Mouse (Mus musculus): ENCODE measurements at regions not wholly inside any gene's neighbourhood (a gene's known extent, or its start where the extent isn't known, plus 50 kb on each side); places are given as distances from the start of the nearest gene placed in this dataset.
"Not testable (repeated sequence)": the region's sequence is repeated elsewhere in the genome, so short reads cannot be mapped to it uniquely, and the experiment has no call there.

DNA sequence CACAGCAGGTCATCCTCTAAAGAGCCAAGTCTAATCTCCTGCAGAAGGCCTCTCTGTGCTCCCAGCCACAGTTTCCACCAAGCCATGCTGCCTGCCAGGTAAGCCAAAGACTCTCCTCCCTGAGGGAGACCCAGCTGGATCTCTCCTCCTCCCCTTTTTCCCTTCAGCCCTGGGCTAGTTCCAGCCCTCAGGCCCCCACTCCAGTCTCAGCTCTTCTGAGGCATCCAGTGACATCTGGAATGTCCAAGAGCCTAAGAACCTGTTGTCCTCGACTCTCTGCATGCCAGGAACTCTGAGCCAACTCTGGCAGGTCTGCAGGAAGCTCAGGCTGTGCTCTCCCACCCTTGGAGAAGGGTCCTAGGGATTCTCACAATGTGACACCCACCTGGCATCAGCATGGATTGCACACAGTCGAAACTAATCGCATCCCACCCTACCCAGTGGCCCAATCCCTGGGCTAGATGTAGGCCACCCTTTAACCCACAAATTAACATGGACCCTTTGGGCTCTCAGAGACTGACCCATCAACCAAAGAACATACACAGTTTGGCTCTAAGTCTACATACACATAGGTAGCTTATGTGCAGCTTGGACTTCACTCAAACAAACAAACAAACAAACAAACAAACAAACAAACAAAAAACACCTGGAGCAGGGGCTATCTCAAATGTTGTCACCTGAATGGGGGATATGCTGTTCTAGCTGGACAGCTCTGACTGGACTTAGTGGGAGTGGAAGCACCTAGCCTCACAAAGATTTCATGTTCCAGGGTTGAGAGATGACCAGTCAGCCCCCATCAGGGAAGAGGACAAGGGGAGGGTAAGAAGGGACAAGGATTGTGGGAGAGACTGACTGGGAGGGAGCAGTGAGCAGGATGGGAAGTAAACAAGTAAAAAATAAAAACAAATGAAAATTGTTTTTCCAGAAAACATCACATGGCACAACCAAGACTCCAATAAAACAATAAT is 57.9 kb upstream of the Zfp709 start:
- not testable (repeated sequence) for DNase-seq (ENCODE audit: low spot score in 2 of 2)

DNA sequence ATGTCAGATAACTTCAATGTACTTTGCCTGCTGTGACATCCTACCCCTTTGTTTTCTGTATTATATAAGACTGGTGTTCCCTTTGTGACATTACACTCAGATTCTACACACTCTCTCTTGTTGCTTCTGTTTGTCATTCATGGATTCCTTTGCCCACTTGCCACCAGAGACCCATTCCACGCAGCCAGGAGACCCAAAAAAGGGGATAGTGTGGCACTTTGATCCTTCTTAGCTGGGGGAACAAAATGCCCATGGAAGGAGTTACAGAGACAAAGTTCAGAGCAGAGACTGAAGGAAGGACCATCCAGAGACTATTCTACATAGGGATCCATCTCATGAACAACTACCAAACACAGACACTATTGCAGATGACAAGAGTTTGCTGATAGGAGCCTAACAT is 59.1 kb upstream of the Zfp709 start:
- DNase-seq (ENCODE audit: low spot score in 2 of 2); H3K4me3 ChIP-seq; H3K27ac ChIP-seq: not testable (repeated sequence)

More for the DNA sequence above, 57.9 kb upstream of the Zfp709 start:
- not testable (repeated sequence) for H3K4me3 ChIP-seq, H3K27ac ChIP-seq

DNA sequence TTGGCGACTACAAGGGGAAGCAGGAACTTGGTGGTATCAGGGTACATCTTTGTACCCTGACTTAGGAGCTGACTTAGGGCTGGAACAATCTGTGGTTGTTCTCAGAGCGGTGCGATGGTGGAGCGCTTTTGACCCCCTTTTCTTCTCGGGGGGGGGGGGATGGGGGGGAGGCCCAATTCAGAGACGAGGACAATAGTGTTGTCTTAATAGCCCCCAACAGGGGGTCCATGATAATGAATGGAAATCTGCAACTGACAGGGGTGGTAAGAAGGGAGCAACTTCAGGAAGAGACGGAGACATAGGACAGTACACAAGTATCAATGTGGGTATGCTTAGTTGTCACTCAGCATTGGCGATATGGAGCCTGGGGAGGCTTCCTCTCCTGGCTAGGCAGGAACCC is 61.9 kb upstream of the Zfp709 start:
- H3K27ac ChIP-seq; H3K4me3 ChIP-seq; DNase-seq (ENCODE audit: low spot score in 2 of 2): not testable (repeated sequence)

DNA sequence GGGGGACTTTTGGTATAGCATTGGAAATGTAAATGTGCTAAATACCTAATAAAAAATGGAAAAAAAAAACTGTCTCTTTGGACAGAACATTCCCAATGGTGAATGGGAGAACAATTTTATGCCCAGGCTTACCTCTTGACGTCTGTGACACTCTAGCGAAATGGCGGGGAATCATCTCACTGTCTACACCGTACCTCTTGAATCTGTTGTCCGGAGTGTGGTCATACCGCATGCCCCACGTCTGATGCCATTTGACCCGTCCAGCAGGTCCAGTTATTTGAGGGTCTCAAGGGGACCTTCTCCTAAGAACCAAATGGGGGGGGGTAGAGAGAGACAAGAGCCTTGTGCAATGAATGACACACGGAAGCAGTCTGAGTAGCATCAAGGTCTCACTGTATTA is 62.4 kb upstream of the Zfp709 start:
- not testable (repeated sequence) for H3K4me3 ChIP-seq; DNase-seq (ENCODE audit: low spot score in 2 of 2); H3K27ac ChIP-seq

DNA sequence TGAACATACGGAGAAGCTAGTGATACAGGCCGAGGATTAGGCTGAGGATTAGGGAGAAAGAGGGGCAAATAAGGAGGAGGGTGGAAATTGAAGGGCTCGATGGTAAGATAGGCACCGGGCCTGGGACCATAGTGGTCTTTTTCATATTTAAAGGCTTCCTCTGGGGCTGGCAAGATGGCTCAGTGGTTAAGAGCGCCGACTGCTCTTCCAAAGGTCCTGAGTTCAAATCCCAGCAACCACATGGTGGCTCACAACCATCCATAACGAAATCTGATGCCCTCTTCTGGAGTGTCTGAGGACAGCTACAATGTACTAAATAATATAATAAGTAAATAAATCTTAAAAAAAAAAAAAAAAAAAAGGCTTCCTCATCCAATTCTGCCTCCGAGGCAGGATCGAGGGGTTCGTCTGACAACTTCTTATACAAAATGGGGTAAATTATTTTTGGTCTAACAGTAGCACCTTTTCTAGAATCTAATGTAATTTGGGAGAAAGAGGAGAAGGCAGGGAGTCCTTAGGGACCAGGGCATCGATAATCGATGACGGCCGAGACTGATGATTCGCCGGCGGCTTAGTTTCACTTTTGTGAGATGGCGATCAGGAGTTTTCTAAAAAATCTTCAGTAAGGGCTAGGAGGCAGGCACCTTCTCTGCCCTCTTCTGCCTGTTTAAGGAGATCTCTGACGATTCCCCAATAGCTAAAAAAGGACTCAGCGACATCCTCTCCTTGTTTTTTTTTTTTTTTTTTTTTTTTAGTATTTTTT is 65.4 kb upstream of the Zfp709 start:
- H3K4me3 ChIP-seq; DNase-seq (ENCODE audit: low spot score in 2 of 2); H3K27ac ChIP-seq: not testable (repeated sequence)

DNA sequence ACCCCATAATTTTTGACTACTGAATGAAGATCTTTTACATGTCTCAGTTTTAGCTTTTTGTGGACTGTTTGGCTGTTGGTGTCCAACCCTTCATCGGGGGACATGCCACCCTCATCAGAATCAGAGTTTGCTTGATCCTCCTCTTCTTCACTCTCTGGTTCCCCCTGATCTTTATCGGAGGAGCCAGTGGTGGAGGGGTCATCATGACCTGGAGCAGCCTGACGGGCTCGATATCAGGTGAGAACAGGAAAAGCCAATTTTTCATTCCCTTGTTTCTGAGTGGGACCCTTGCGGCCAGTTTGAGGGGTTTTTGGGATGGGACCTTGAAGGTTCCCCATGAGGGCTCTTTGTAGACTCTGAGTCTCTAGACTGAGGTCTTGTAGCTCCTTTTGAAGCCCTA is 66.0 kb upstream of the Zfp709 start:
- not testable (repeated sequence) for DNase-seq (ENCODE audit: low spot score in 2 of 2); H3K27ac ChIP-seq; H3K4me3 ChIP-seq

DNA sequence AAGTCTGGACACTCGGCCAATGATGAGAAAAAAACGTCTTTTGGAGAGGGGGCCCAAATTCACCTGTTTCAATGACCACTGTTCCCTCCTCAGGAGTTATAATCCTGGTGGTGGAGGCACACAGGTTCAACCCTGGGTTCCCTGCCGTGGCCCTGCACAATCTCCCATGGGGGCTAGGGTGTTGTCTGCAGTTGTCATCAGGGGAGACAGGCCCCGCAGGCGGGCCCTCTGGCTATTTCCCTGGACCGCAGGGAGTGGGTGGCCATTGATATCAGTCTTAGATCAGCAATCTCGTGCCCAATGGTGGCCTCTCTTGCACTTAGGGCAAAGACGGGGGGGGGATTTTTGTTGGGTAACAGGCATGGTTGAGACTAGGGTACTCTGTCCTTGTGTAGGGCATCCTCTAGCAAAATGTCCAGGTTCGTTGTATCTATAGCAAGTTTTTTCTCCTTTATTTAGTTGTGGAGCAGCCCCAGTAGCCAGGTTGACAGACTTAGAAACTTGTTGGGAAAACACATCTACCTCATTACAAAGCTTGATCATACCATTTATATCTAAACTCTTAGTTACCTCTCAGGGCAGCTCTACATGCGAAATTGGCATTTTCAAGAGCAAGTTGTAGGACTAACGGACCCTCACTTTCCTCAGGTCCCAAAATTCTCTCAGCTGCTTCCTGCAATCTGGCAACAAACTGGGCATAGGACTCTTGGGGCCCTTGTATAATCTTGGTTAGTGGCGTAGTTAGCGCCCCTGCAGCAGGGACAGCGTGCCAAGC is 66.9 kb upstream of the Zfp709 start:
- H3K27ac ChIP-seq; H3K4me3 ChIP-seq; DNase-seq (ENCODE audit: low spot score in 2 of 2): not testable (repeated sequence)

DNA sequence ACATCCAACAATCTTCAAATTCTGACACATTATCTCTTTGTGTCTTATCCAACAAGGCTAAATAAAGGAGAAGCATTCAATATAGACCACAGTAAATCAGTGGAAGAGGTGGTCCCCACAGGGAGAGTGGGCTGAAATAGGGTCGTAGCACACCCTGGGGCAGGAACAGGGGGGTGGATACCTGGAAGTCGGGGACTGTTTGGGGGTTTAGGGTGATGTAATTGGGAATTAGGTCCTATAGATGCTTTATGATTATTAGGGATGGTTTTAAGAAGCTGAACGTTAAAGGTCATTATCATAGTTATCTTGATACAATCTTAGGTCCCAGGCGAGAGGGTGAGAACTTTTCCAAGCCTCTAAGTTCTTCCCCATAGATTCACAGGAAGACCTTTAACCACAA is 67.9 kb upstream of the Zfp709 start:
- not testable (repeated sequence) for DNase-seq (ENCODE audit: low spot score in 2 of 2); H3K27ac ChIP-seq; H3K4me3 ChIP-seq

DNA sequence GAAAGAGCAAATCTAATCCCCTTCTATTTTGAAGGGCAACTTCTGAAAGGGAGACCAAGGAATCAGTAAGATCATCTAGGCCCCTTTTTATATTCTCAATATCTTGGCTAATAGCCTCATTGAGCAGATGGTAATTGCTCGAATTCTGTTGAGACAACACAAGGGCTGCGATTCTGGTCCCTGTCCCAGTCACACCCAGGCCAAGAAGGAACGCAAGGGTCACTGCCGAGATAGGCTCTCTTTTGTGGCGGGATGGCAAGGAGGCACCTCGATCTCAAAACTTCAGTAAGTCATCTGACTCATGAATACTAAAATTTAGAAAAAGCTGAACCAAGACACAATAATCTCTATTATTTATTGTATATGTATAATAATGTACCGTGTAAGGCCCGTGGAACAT is 68.6 kb upstream of the Zfp709 start:
- H3K4me3 ChIP-seq; H3K27ac ChIP-seq; DNase-seq (ENCODE audit: low spot score in 2 of 2): not testable (repeated sequence)

DNA sequence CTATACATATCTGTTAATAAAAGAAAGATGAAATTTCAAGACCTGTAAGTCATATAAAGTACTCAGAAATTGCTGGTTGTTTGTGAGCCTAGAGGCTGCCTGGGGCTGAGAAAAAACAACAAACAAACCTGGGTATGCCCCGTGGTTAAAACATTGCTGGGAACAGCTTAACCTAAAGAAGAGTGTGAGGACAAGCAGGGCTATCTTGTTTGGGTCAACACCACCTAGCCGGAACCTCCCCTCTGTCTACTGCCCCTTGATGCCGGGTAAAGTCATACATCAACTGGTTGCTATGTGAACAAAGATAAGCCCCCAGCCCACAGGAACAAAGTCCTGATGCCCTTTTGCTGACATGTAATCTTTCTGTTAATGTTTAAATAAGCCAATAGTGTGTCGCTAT is 74.0 kb upstream of the Zfp709 start:
- H3K27ac ChIP-seq; DNase-seq (ENCODE audit: low spot score in 2 of 2); H3K4me3 ChIP-seq: not testable (repeated sequence)

DNA sequence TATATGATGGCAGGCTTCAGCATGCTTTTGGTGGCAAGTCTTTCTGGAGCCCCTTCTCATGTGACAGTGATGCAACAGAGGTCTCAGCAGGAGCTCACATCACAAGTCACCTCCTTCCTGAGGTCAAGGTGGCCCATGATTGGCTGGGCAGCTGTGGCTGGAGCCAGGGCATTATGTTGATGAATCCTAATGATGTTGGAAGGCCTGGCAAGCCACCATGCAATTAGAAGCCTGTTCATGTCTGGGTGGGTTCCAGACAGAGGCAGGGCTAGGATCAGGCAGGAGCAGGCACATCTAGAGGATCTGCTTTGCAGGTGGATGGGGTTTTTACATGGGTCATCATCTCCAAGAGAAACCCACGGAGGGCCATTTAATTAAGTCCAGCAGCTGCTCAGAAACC is 77.2 kb upstream of the Zfp709 start:
- not testable (repeated sequence) for DNase-seq (ENCODE audit: low spot score in 2 of 2); H3K27ac ChIP-seq; H3K4me3 ChIP-seq

DNA sequence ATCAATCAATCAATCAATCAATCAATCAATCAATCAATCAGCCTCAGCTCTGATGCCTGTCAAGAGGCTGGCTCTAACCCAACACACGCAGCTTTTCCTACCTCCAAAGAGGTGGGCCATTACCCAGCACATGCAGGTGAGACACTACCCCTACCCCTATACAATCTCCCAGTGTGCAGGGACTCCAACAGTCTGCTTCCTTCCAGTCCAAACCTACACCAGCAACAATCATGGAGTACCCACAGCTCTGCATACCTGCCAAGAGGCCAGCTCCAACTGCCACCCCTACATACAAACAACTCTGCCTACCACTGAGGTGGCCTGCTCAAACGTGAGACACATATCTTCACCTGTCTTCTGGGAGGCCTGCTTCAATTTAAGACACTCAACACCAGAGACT is 76.7 kb upstream of the Fcho1 start:
- not testable (repeated sequence) for H3K4me3 ChIP-seq; H3K27ac ChIP-seq; DNase-seq (ENCODE audit: low spot score in 2 of 2)

DNA sequence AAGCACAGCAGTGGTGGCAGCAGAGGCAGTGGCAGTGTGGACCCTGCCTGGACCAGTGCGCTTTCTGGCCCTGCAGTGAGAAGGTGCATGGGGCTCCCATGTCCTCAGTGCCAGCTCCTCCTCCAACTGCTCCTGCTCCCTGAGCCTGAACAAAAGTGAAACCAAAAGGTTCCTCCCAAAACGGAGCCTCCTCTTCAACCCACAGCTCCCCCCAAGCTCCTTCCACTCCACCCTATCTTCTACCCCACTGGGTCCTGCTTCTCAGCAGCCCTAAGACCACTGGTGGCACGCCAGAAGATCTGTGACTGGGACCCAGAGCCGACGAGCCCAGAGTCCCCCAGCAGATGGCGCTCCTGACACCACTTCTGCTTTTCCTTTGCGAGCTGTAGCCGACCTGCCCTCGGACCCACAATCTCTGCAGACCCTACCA is 63.5 kb upstream of the Fcho1 start:
- H3K27ac ChIP-seq; DNase-seq (ENCODE audit: low spot score in 2 of 2): not testable (repeated sequence)
- peak overlapping the region; percentile 43 for H3K4me3 ChIP-seq
- TF ChIP-seq CTCF (conservative IDR thresholded peaks at IDR 0.05): peak; percentile 53

DNA sequence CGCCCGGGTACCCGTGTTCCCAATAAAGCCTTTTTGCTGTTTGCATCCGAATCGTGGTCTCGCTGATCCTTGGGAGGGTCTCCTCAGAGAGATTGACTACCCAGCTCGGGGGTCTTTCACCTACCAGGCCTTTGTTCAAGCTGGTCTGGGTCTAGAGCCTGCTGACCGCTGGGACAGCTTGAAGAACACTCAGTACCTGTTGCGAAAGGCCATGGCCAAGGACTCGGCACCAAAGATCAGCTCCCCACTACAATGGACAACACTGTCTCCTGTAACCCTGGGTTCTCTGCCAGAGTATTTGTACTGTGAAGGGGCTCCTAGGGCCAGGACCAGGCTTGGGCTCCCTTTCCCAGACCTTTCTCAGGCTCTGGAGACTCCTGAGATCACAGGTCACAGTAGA is 55.1 kb upstream of the Fcho1 start:
- not testable (repeated sequence) for DNase-seq (ENCODE audit: low spot score in 2 of 2); H3K4me3 ChIP-seq; H3K27ac ChIP-seq

DNA sequence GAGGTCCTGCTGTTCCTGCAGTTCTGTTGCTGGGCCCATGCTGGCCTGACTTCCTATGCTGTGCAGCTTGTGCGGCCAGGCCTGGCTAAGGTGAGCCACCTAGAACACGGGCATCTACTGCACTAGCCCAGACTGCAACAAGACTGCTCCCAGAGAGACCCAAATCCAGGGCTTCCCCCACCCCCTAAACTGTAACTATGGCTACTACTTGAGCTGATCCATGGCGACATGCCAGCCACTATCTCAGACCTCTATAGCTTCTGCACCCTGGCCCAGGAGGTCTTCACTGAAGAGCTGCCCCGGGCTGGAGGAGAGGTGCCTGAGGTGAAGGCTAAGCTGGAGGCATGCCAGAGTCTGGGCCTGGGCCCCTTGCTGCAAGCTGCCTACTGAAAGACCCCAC is 54.3 kb upstream of the Fcho1 start:
- not testable (repeated sequence) for H3K27ac ChIP-seq; H3K4me3 ChIP-seq; DNase-seq (ENCODE audit: low spot score in 2 of 2)

DNA sequence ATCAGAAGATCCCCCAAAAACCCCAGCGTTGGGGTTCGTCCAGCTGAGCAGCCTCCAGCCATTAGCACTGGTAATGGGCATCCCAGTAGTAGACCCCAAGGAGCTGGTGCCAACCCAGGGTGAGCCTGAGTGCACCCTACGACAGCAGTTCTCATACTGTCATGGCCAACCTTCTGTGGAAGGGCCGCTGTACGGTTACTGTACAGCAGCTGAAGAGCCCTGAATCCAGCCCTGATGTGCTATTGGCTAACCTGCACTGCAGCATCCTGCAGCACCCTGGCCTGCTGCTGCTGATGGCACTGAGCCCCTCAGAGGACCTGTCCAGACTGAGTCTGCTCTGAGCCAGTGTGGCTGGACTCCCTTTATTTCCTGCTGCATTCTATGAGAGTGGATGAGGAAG is 53.9 kb upstream of the Fcho1 start:
- not testable (repeated sequence) for DNase-seq (ENCODE audit: low spot score in 2 of 2); H3K27ac ChIP-seq; H3K4me3 ChIP-seq
